Mouse (Mus musculus) C2C12 (cell line): Measurements from ENCODE around the gene Crybb2.

Source experiments
- CTCF ChIP-seq: IDR thresholded peaks from one replicate; pipeline ENCODE4 v1.5.1; 2011; ENCODE audit not compliant: control insufficient read depth, insufficient read depth, insufficient read length
- MAX ChIP-seq: IDR thresholded peaks from one replicate; pipeline ENCODE4 v1.6.1; 2011; ENCODE audit warnings: mild to moderate bottlenecking, control low read depth
- MYOD1 ChIP-seq: IDR thresholded peaks from one replicate; pipeline ENCODE4 v1.6.1; 2011; ENCODE audit warnings: low read depth; ENCODE audit not compliant: control insufficient read depth, insufficient read length
- MYOG ChIP-seq: IDR thresholded peaks from one replicate; pipeline ENCODE4 v1.6.1; 2011; ENCODE audit not compliant: control insufficient read depth, insufficient read length; ENCODE audit errors: extremely low read depth
- USF1 ChIP-seq: IDR thresholded peaks from one replicate; pipeline ENCODE4 v1.6.1; 2011; ENCODE audit warnings: low read depth, mild to moderate bottlenecking, control low read depth, moderate library complexity

DNA sequence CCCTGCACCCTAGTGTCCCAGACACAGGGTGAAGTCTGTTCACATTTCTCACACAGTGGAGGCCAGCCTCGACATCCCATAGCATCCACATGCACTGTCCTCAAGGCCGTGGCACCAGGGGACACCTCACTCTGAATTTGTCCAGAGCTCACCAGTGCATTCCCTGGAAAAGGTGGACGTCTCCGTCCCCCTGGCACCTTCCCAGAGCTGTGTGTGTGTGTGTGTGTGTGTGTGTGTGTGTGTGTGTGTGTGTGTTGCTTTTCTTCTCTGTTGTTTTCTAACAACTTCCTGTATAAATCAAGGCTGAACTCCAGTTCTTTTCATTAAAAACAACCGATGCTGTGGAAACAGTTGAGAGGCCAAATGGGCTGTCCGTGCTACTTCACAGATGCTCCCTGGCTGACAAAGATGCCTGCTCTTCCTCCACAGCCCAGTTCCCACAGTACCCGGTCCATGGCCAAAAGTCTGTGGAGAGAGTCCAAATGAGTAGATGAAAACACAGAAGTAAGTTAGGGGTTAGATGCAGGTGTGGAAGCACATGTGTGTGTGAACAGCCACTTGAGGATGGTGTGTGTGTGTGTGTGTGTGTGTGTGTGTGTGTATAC, 19.2 kb downstream of the Crybb2 start:
- TF ChIP-seq CTCF = no peak
- no peak for TF ChIP-seq MYOG
- no peak for TF ChIP-seq MYOD1
- TF ChIP-seq USF1 = no peak
- no peak for TF ChIP-seq MAX
